Mouse (Mus musculus): ENCODE data around the gene Bst1.

GRCm38 (mm10) chr5:43806914-43807313 is 11.8 kb upstream of the Bst1 start:
- TF ChIP-seq POLR2A (IDR thresholded peaks at IDR 0.05; ENCODE audit: low read depth, low read length), result no peak
- no peak for TF ChIP-seq CTCF (IDR thresholded peaks at IDR 0.05; ENCODE audit: borderline replicate concordance, insufficient read depth, low read length)
